Mouse (Mus musculus): ENCODE measurements at regions not wholly inside any gene's neighbourhood (a gene's known extent, or its start where the extent isn't known, plus 50 kb on each side); places are given as distances from the start of the nearest gene placed in this dataset.

DNA sequence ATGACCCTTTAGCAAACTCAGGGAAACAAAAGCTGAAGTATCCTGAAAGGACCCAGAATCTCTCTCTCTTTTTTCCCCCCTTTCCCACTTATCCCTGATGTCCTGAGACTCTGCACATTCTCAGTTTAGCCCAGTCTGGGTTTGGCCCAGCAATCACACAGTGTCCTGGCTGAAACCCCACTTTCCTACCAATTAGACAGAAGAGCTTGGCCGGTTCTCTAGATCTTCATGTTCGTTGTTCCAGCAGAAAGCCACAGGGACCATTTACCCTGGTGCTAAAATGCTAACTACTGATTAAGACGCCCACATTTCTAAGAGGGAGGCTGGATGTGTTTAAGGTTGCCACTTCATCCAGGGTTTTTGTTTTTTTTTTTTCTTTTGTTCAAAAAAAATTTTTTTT lies 151.3 kb downstream of the Evx1 start:
- Histone ChIP-seq H3K4me2 (no peak overlapping the region), H3K36me3 (no peaks in the 10 kb centered on the region), H3K4me3 (no peak overlapping the region), H3K4me1 (replicated peaks) (peaks cover 3% of the 10 kb centered on the region; the same call in 1 of the 2 replicates), H3K27ac (ENCODE audit: poor library complexity, severe bottlenecking) (no peak overlapping the region), H3K27me3 (replicated peaks) (no peaks in the 10 kb centered on the region), H3K9ac (no peak overlapping the region), H3K9me3 (replicated peaks) (no peaks in the 10 kb centered on the region)
- no peak for ATAC-seq (ENCODE audit: insufficient number of reproducible peaks, low FRiP score)
- 69% methylated on average over 3 of the region's 3 CpGs for WGBS

GRCm38 (mm10) chr6:52465834-52466525 lies 152.7 kb downstream of the Evx1 start:
- no peaks in the 10 kb centered on the region for H3K9me3 ChIP-seq (replicated peaks)
- H3K9ac ChIP-seq = no peak overlapping the region
- WGBS = 70% methylated on average over 9 of the region's 9 CpGs
- no peak for ATAC-seq (ENCODE audit: insufficient number of reproducible peaks, low FRiP score)
- no peaks in the 10 kb centered on the region for H3K36me3 ChIP-seq
- H3K4me1 ChIP-seq (replicated peaks) = peaks cover 3% of the 10 kb centered on the region; the same call in 1 of the 2 replicates
- no peak overlapping the region for H3K4me2 ChIP-seq
- H3K27me3 ChIP-seq (replicated peaks) = no peaks in the 10 kb centered on the region
- H3K27ac ChIP-seq (ENCODE audit: poor library complexity, severe bottlenecking) = no peak overlapping the region
- H3K4me3 ChIP-seq = no peak overlapping the region

DNA sequence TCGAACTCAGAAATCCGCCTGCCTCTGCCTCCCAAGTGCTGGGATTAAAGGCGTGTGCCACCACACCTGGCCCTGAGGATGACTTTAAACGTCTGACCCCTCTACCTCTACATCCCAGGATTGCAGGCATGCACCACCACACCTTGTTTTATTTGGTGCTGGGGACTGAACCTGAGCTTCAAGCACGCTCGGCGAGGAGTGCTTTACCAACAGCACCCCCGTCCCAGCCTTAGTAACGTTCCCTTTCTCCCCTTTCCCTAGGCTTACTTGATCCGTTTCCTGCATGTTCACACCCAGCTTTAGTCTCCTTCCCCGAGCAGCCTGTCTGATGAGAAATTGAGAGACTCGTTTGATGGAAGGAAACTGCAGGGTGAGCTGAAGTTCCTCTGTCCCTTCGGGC lies 157.5 kb downstream of the Evx1 start:
- WGBS = 60% methylated on average over 13 of the region's 13 CpGs
- Histone ChIP-seq H3K9me3 (replicated peaks) (no peaks in the 10 kb centered on the region), H3K27ac (ENCODE audit: poor library complexity, severe bottlenecking) (no peak overlapping the region), H3K36me3 (no peaks in the 10 kb centered on the region), H3K4me1 (replicated peaks) (peaks cover 9% of the 10 kb centered on the region; the same call in 1 of the 2 replicates), H3K4me3 (no peak overlapping the region), H3K4me2 (no peak overlapping the region), H3K9ac (no peak overlapping the region), H3K27me3 (replicated peaks) (no peaks in the 10 kb centered on the region)
- ATAC-seq (ENCODE audit: insufficient number of reproducible peaks, low FRiP score) = no peak

- Histone ChIP-seq H3K27me3 (replicated peaks) (no peaks in the 10 kb centered on the region), H3K4me1 (replicated peaks) (peaks cover 9% of the 10 kb centered on the region; the same call in 1 of the 2 replicates), H3K4me3 (no peak overlapping the region), H3K9ac (no peak overlapping the region), H3K9me3 (replicated peaks) (no peaks in the 10 kb centered on the region), H3K4me2 (no peak overlapping the region), H3K36me3 (no peaks in the 10 kb centered on the region), H3K27ac (ENCODE audit: poor library complexity, severe bottlenecking) (no peak overlapping the region)
- 62% methylated on average over 1 of the region's 1 CpGs for WGBS
- ATAC-seq (ENCODE audit: insufficient number of reproducible peaks, low FRiP score) = no peak
Observed at GRCm38 (mm10) chr6:52471384-52471957, 158.2 kb downstream of the Evx1 start.

DNA sequence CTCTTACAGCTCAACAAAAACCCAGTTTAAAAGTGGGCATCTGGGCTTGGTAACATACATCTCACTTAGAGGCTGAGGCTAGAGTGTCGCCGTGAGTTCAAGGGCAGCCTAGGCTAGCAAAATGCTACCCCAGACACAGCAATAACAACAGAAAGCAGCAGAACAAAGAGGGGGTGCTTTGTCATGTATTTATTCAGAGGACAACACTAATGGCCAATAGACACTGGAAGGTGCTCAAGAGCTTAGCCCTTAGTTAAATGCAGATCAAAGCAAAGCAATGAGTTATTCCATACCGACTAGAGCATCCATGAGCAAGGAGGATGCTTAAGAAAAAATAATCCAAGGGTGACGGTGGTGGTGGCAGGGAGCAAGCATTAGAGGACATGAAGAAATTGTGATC lies 158.7 kb downstream of the Evx1 start:
- no peaks in the 10 kb centered on the region for H3K9me3 ChIP-seq (replicated peaks)
- no peak overlapping the region for H3K4me3 ChIP-seq
- no peak overlapping the region for H3K27ac ChIP-seq (ENCODE audit: poor library complexity, severe bottlenecking)
- no peaks in the 10 kb centered on the region for H3K27me3 ChIP-seq (replicated peaks)
- peaks cover 9% of the 10 kb centered on the region; the same call in 1 of the 2 replicates for H3K4me1 ChIP-seq (replicated peaks)
- 83% methylated on average over 4 of the region's 4 CpGs for WGBS
- H3K9ac ChIP-seq = no peak overlapping the region
- no peak overlapping the region for H3K4me2 ChIP-seq
- ATAC-seq (ENCODE audit: insufficient number of reproducible peaks, low FRiP score) = no peak
- H3K36me3 ChIP-seq = no peaks in the 10 kb centered on the region

DNA sequence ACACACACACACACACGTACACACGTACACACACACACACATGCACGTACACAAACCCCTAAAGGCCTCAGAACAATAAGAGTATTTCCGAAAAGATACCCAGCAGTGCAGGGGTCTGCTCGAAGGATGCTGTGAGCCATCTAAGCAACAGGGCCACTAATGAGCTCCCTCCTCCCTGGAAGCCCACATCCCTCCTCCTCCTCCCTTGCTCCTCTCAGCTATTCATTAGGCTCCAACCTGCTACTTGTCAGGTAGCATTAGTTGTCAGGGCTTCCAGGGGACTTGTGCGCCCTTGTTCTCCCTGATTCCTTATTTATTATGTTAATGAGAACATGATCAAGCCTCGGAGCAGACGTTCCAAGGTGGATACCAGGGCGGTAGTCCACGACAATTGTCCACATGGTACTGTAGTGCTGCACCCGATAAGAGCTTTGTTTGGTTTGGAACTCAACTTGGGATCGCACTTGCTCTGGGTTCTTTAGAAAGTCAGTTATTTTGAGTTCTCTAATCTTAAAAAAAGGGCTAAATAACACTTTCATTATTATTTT lies 159.8 kb downstream of the Evx1 start:
- Histone ChIP-seq H3K9ac (no peak overlapping the region), H3K27me3 (replicated peaks) (no peaks in the 10 kb centered on the region), H3K4me3 (no peak overlapping the region), H3K9me3 (replicated peaks) (no peaks in the 10 kb centered on the region), H3K4me1 (replicated peaks) (peaks cover 8% of the 10 kb centered on the region; the same call in 1 of the 2 replicates), H3K4me2 (no peak overlapping the region), H3K27ac (ENCODE audit: poor library complexity, severe bottlenecking) (no peak overlapping the region), H3K36me3 (no peaks in the 10 kb centered on the region)
- ATAC-seq (ENCODE audit: insufficient number of reproducible peaks, low FRiP score) = no peak
- 75% methylated on average over 12 of the region's 12 CpGs for WGBS

GRCm38 (mm10) chr6:52473924-52474323 lies 160.6 kb downstream of the Evx1 start:
- WGBS = 56% methylated on average over 11 of the region's 11 CpGs
- ATAC-seq (ENCODE audit: insufficient number of reproducible peaks, low FRiP score) = no peak

GRCm38 (mm10) chr6:52475676-52476075 lies 162.4 kb downstream of the Evx1 start:
- ATAC-seq (ENCODE audit: insufficient number of reproducible peaks, low FRiP score) = no peak
- 76% methylated on average over 8 of the region's 8 CpGs for WGBS
- no peaks in the 10 kb centered on the region for H3K36me3 ChIP-seq

More at GRCm38 (mm10) chr6:52473924-52474323, 160.6 kb downstream of the Evx1 start:
- Histone ChIP-seq H3K36me3 (no peaks in the 10 kb centered on the region), H3K4me1 (replicated peaks) (peaks cover 10% of the 10 kb centered on the region), H3K9ac (no peak overlapping the region), H3K27me3 (replicated peaks) (no peaks in the 10 kb centered on the region), H3K27ac (ENCODE audit: poor library complexity, severe bottlenecking) (no peak overlapping the region), H3K9me3 (replicated peaks) (no peaks in the 10 kb centered on the region), H3K4me2 (no peak overlapping the region), H3K4me3 (no peak overlapping the region)

DNA sequence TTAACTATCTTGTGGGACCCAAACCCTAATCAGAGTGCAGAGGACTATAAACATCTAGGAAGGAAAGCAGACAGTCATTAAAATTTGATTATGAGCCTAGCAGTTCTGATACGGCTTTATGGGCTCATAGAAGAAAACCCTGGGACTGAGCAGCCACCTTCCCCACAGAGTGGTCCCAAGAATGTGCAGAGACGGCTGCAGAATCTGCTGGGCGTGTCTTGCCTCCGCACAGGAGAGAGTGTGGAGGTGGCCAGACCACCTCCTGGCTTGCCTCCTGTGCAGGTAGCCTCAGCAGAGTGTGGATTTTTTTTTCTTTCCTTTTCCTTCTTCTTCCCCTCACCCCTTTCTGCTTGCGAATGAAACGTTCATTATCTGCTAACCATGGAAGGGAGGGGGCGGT lies 163.3 kb downstream of the Hibadh start:
- Histone ChIP-seq H3K9me3 (replicated peaks) (no peaks in the 10 kb centered on the region), H3K27ac (ENCODE audit: poor library complexity, severe bottlenecking) (no peak overlapping the region), H3K4me2 (no peak overlapping the region), H3K36me3 (no peaks in the 10 kb centered on the region), H3K9ac (no peak overlapping the region), H3K27me3 (replicated peaks) (no peaks in the 10 kb centered on the region), H3K4me3 (no peak overlapping the region), H3K4me1 (replicated peaks) (peaks cover 17% of the 10 kb centered on the region)
- ATAC-seq (ENCODE audit: insufficient number of reproducible peaks, low FRiP score) = no peak
- WGBS = 50% methylated on average over 7 of the region's 7 CpGs

More at GRCm38 (mm10) chr6:52475676-52476075, 162.4 kb downstream of the Evx1 start:
- H3K27ac ChIP-seq (ENCODE audit: poor library complexity, severe bottlenecking) = no peak overlapping the region
- no peaks in the 10 kb centered on the region for H3K27me3 ChIP-seq (replicated peaks)
- no peak overlapping the region for H3K4me2 ChIP-seq
- no peaks in the 10 kb centered on the region for H3K9me3 ChIP-seq (replicated peaks)
- H3K9ac ChIP-seq = no peak overlapping the region
- no peak overlapping the region for H3K4me3 ChIP-seq
- H3K4me1 ChIP-seq (replicated peaks) = peaks cover 15% of the 10 kb centered on the region

DNA sequence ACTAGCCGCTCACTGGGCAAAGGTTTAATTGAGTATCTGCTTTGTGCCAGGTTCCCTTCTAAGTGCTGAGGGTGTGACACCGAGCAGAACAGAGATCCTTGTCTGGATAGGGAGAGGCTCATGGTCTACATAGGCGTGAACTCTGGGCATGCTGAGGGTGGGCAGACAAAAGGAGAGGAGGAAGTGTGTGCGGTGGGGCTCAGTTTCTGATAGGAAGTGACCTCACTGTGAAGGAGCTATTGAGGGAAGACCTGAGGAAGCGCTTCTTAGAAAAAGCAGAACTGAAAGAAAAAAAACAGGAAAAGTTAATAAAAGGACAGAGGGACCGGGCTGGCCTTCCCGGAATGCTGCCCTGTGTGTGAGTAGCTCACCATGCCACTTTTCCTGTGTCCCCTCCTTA lies 162.8 kb downstream of the Hibadh start:
- Histone ChIP-seq H3K4me1 (replicated peaks) (peaks cover 21% of the 10 kb centered on the region), H3K27ac (ENCODE audit: poor library complexity, severe bottlenecking) (no peak overlapping the region), H3K4me2 (no peak overlapping the region), H3K9me3 (replicated peaks) (no peaks in the 10 kb centered on the region), H3K9ac (no peak overlapping the region), H3K4me3 (no peak overlapping the region), H3K27me3 (replicated peaks) (no peaks in the 10 kb centered on the region), H3K36me3 (no peaks in the 10 kb centered on the region)
- 61% methylated on average over 7 of the region's 7 CpGs for WGBS
- no peak for ATAC-seq (ENCODE audit: insufficient number of reproducible peaks, low FRiP score)

DNA sequence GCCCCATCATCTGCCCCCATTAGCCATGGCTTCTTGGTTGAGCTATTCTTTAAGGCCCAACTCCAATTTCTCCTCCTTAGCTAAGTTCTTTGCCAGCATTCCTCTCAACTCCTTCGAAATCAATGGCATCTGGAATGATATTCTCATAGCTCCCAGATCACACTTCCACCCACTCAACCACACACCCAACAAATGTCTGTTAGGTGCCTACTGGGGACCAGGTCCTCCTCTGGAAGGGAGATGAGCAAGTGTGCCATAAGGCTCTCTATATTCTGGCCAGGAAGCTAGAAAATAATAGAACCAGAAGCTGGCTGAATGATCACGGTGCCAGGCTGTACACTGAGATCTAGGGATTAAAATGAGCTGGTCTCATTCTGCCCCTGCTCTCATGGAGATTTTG lies 161.6 kb downstream of the Hibadh start:
- H3K4me2 ChIP-seq = no peak overlapping the region
- no peaks in the 10 kb centered on the region for H3K36me3 ChIP-seq
- no peak overlapping the region for H3K27ac ChIP-seq (ENCODE audit: poor library complexity, severe bottlenecking)
- 76% methylated on average over 2 of the region's 2 CpGs for WGBS
- no peak overlapping the region for H3K9ac ChIP-seq
- no peaks in the 10 kb centered on the region for H3K9me3 ChIP-seq (replicated peaks)
- no peak overlapping the region for H3K4me3 ChIP-seq
- H3K4me1 ChIP-seq (replicated peaks) = peaks cover 20% of the 10 kb centered on the region
- ATAC-seq (ENCODE audit: insufficient number of reproducible peaks, low FRiP score) = no peak
- no peaks in the 10 kb centered on the region for H3K27me3 ChIP-seq (replicated peaks)
